Mouse (Mus musculus) mouse embryonic stem cell (cell line): Measurements from ENCODE around the gene Sik3.

Experiments used
- in situ Hi-C, 2 experiments: fragments of 300-500 bp; cut with MboI; formaldehyde crosslinking; loops; 1 replicate in 1 of 2; 3 replicates in 1 of 2; pipeline ENCODE4 v1.14.3; 2019 to 2020; ENCODE audit warnings: low sequenced_read_pairs in 2 of 2, low pct_unique_long_range_greater_than_20kb in 1 of 2, mixed read lengths in 1 of 2; ENCODE audit not compliant: unreplicated experiment in 1 of 2

Sik3 gene

DNA sequence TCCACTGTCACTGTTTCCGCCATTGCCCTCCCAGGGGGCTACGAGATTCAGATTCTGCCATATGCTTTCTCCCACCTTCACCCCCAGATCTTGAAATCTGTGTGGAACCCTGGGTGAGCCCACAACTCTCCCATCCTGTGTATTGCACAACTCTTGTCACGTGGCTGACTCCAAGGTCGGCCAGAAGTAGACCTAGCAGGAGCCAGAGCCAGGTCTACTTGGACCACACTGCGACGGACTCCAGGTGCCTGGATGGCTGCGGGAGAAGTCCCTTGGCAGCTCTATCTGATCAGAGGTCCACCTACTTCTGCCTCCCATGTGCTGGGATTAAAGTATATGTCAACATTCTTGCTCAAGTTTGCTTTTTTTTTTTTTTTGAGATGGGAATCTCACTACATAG is 248.5 kb downstream of the Sik3 start:
- in situ Hi-C loops, result no loop called here

- in situ Hi-C loops, result no loop called here
These were observed 255.8 kb downstream of the Sik3 start, which contains the start of gene Apoa5 for GRCm38 (mm10) chr9:46268343-46268873. Gene Apoa5, plus strand, starts transcription at chr9:46268633.

- in situ Hi-C loops, result no loop called here
These were observed 256.5 kb downstream of the Sik3 start for GRCm38 (mm10) chr9:46269125-46269524.

GRCm38 (mm10) chr9:46270782-46271181 is 258.2 kb downstream of the Sik3 start:
- in situ Hi-C loops, result no loop called here

DNA sequence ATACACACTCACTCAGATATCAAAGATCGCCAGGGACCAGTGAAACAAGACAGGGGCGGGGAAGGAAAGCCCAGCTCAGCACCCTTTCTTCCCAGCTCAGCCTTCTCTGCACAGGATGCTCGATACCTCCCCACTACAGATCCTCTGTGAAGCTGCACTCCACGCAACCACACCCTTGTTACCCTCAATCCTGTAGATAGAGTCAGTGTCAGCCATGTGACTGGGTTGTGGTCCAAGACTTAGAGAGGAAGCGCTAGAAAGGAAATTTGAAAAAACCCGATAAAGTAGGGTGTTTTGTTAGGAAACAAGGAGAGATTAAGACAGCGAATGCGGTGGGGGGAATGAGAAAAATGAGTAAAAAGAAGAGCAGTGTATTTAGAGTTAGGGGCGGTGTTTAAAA is 259.4 kb downstream of the Sik3 start:
- in situ Hi-C loops, result no loop called here

- in situ Hi-C loops, result no loop called here
These were observed 260.2 kb downstream of the Sik3 start, which contains the start of gene Zpr1 for GRCm38 (mm10) chr9:46272677-46273454. Gene Zpr1, plus strand, starts transcription at chr9:46273064.
